Mouse (Mus musculus) heart, adult 11 months (tissue): ENCODE results near the gene H2al2a.
A peak's percentile ranks its signal among the peaks of the same experiment; 100 is the strongest.
"Not testable (repeated sequence)": the region's sequence is repeated elsewhere in the genome, so short reads cannot be mapped to it uniquely, and the experiment has no call there.

Source experiments
- DNase-seq: peaks from one replicate; pipeline ENCODE4 v3.0.0; 2022

Gene H2al2a

GRCm38 (mm10) chr2:18027448-18028139 is 30.8 kb upstream of the H2al2a start:
- peak; percentile 99 for DNase-seq

- peak; percentile 97 for DNase-seq
Observed at GRCm38 (mm10) chr2:18026116-18026947, 29.6 kb upstream of the H2al2a start.

GRCm38 (mm10) chr2:18025781-18026115 is 29.0 kb upstream of the H2al2a start:
- DNase-seq, result no peak

GRCm38 (mm10) chr2:18025116-18025515 is 28.4 kb upstream of the H2al2a start:
- peak; percentile 40 for DNase-seq

- DNase-seq, result peak; percentile 55
Observed at GRCm38 (mm10) chr2:18022886-18023285, 26.1 kb upstream of the H2al2a start.

- peak; percentile 30 for DNase-seq
Observed at GRCm38 (mm10) chr2:18019122-18019521, 22.4 kb upstream of the H2al2a start.

- DNase-seq, result peak; percentile 7
Observed at GRCm38 (mm10) chr2:18017321-18017720, 20.6 kb upstream of the H2al2a start.

GRCm38 (mm10) chr2:18016639-18017038 is 19.9 kb upstream of the H2al2a start:
- no peak for DNase-seq

GRCm38 (mm10) chr2:18015581-18015980 is 18.8 kb upstream of the H2al2a start:
- peak; percentile 9 for DNase-seq

- DNase-seq, result peak; percentile 55
Observed at GRCm38 (mm10) chr2:18012866-18013265, 16.1 kb upstream of the H2al2a start.

GRCm38 (mm10) chr2:18011226-18011625 is 14.5 kb upstream of the H2al2a start:
- DNase-seq, result peak; percentile 33

- no peak for DNase-seq
Observed at GRCm38 (mm10) chr2:18005137-18005536, 8.4 kb upstream of the H2al2a start.

GRCm38 (mm10) chr2:18004286-18004685 is 7.5 kb upstream of the H2al2a start:
- no peak for DNase-seq

GRCm38 (mm10) chr2:18002306-18002705 is 5.5 kb upstream of the H2al2a start:
- DNase-seq, result no peak

GRCm38 (mm10) chr2:17989562-17989961 is 7.2 kb downstream of the H2al2a start:
- no peak for DNase-seq

- no peak for DNase-seq
Observed at GRCm38 (mm10) chr2:17989115-17989514, 7.6 kb downstream of the H2al2a start.

GRCm38 (mm10) chr2:17986694-17987093 is 10.1 kb downstream of the H2al2a start:
- no peak for DNase-seq

- DNase-seq, result no peak
Observed at GRCm38 (mm10) chr2:17984774-17985173, 12.0 kb downstream of the H2al2a start.

- DNase-seq, result peak; percentile 46
Observed at GRCm38 (mm10) chr2:17982747-17983146, 14.0 kb downstream of the H2al2a start.

GRCm38 (mm10) chr2:17978706-17979105 is 18.1 kb downstream of the H2al2a start:
- peak; percentile 50 for DNase-seq

GRCm38 (mm10) chr2:17978251-17978650 is 18.5 kb downstream of the H2al2a start:
- peak; percentile 19 for DNase-seq

- not testable (repeated sequence) for DNase-seq
Observed at GRCm38 (mm10) chr2:17977645-17978044, 19.1 kb downstream of the H2al2a start.

GRCm38 (mm10) chr2:17975601-17976327 is 21.0 kb downstream of the H2al2a start:
- peak; percentile 63 for DNase-seq
